Mouse (Mus musculus) CH12.LX (cell line): ENCODE results near the gene Minos1.

ENCODE experiments used
- CHD2 ChIP-seq: IDR thresholded peaks from 2 replicates; pipeline ENCODE4 v1.6.1; 2011; ENCODE audit warnings: low read length, improper control_type of control experiment
- CTCF ChIP-seq, 2 experiments: IDR thresholded peaks in 1 of 2; conservative IDR thresholded peaks in 1 of 2; 2 replicates each; pipeline ENCODE4 v1.5.1; 2011 to 2012; ENCODE audit warnings: low read depth in 2 of 2, low read length in 2 of 2, improper control_type of control experiment in 1 of 2, inconsistent platforms in 1 of 2, mild to moderate bottlenecking in 1 of 2, moderate library complexity in 1 of 2
- E2F4 ChIP-seq: IDR thresholded peaks from 2 replicates; pipeline ENCODE4 v1.6.1; 2011; ENCODE audit warnings: low read depth, low read length, improper control_type of control experiment; ENCODE audit not compliant: insufficient replicate concordance
- EP300 ChIP-seq: IDR thresholded peaks from 2 replicates; pipeline ENCODE4 v1.6.1; 2011; ENCODE audit warnings: low read length, improper control_type of control experiment
- ETS1 ChIP-seq: conservative IDR thresholded peaks from 2 replicates; pipeline ENCODE4 v1.6.1; 2012; ENCODE audit warnings: low read depth, mild to moderate bottlenecking, inconsistent platforms, low read length, improper control_type of control experiment, moderate library complexity
- KAT2A ChIP-seq: IDR thresholded peaks from 2 replicates; pipeline ENCODE4 v1.6.1; 2012; ENCODE audit warnings: low read length, improper control_type of control experiment, inconsistent platforms; ENCODE audit not compliant: insufficient replicate concordance
- MEF2A ChIP-seq: IDR thresholded peaks from 2 replicates; pipeline ENCODE4 v1.6.1; 2014; ENCODE audit warnings: low read depth, mild to moderate bottlenecking, inconsistent platforms, low read length, improper control_type of control experiment, borderline replicate concordance
- NELFE ChIP-seq: IDR thresholded peaks from 2 replicates; pipeline ENCODE4 v1.6.1; 2011; ENCODE audit warnings: low read depth, low read length, improper control_type of control experiment
- POLR2A ChIP-seq: IDR thresholded peaks from 2 replicates; pipeline ENCODE4 v1.6.1; 2011; ENCODE audit warnings: low read depth, mild to moderate bottlenecking, improper control_type of control experiment, low read length
- SIN3A ChIP-seq: IDR thresholded peaks from 2 replicates; pipeline ENCODE4 v1.6.1; 2012; ENCODE audit warnings: low read length, improper control_type of control experiment, inconsistent platforms
- UBTF ChIP-seq: IDR thresholded peaks from 2 replicates; pipeline ENCODE4 v1.6.1; 2012; ENCODE audit warnings: low read depth, mild to moderate bottlenecking, inconsistent platforms, low read length, improper control_type of control experiment, moderate library complexity
- USF1 ChIP-seq: IDR thresholded peaks from 2 replicates; pipeline ENCODE4 v1.6.1; 2014; ENCODE audit warnings: low read depth, mild to moderate bottlenecking, inconsistent platforms, low read length, improper control_type of control experiment
- ZMIZ1 ChIP-seq: IDR thresholded peaks from 2 replicates; pipeline ENCODE4 v1.6.1; 2012; ENCODE audit warnings: low read depth, mild to moderate bottlenecking, inconsistent platforms, low read length, improper control_type of control experiment

DNA sequence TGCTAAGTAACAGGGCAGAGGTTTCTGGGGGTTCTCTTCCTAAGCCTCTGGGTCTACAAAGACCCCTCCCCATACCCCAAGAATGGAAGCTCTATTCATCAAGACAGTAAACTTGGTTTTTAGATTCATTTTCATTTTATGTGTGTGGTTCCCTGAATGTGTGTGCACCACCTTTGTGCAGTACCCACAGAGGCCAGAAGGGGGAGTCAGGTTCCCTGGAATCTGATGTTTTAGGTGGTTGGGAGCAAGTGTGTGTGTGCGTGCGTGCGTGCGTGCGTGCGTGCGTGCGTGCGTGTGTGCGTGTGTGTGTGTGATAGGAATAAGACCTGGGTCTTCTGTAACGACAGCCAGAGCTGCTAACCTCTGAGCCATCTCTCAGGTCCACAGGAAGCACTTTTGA, 14.2 kb upstream of the Minos1 start:
- TF ChIP-seq POLR2A (no peak), CTCF (conservative IDR thresholded peaks at IDR 0.05 in 1 of 2, IDR thresholded peaks at IDR 0.05 in 1 of 2; ENCODE audit: low read depth in 2 of 2, low read length in 2 of 2) (peak in 1 of 2 experiments; percentile 61; a peak in 2 of 4 replicates), KAT2A (no peak), NELFE (no peak), USF1 (no peak), CHD2 (no peak), MEF2A (no peak), E2F4 (no peak), EP300 (no peak), SIN3A (no peak), ETS1 (no peak), ZMIZ1 (no peak), UBTF (no peak)
